Comparison of ENCODE assay signal across 9 mouse cellular contexts in genomic region chr2:73596786-73597185, GRCm38 (mm10). TPM values are rescaled to one million over a fixed set of nuclear protein-coding genes. Genes with fewer than 3 reads are reported as not detected.
DNase-seq lines count a peak whose midpoint lies in the region; ATAC-seq and TF ChIP-seq lines count a peak whose summit lies in the region.
"Had no signal": no experiment of that assay in that cellular context is flagged by ENCODE, and none has a peak within 500 bp of the region (broad histone marks: within the 10 kb centered on the region; RNA-seq: fewer than 3 reads in every experiment).

No protein-coding gene starts in this region.

- H3K4me2 ChIP-seq in limb, embryonic 12.5 days = peak overlapping the region; percentile 51
- H3K4me2 ChIP-seq in stomach, embryonic 16.5 days (ENCODE audit: low read depth, low read length) = peak overlapping the region; percentile 49

- 0 out of 2 replicates have a peak, but pooled peaks have one; percentile 20 for ATAC-seq in limb, embryonic 12.5 days (ENCODE audit: insufficient number of reproducible peaks, insufficient read depth, low FRiP score, low TSS enrichment, low read depth)
- peak; percentile 81; the same call in 1 of the 2 replicates for ATAC-seq in stomach, embryonic 16.5 days (ENCODE audit: insufficient read depth, low FRiP score)

- no peak for TF ChIP-seq CTCF in E14TG2a.4 (conservative IDR thresholded peaks at IDR 0.05; ENCODE audit: low read length)

- intact Hi-C loops in heart, postnatal 36 days (cut with DNase I) = no loop called here

- H3K4me1 ChIP-seq in E14TG2a.4 (replicated peaks; ENCODE audit: low read depth, low read length) = peaks cover 38% of the 10 kb centered on the region
- H3K4me1 ChIP-seq in limb, embryonic 12.5 days (replicated peaks) = peaks cover 38% of the 10 kb centered on the region
- H3K4me1 ChIP-seq in stomach, embryonic 16.5 days (ENCODE audit: control insufficient read depth, insufficient read depth, low read length) = peaks cover 10% of the 10 kb centered on the region; the same call in 1 of the 2 replicates

- peak overlapping the region; percentile 49 for H3K4me3 ChIP-seq in E14TG2a.4 (replicated peaks; ENCODE audit: low read length)
- 0 out of 2 replicates have a peak overlapping the region, but pooled peaks have one; percentile 8 for H3K4me3 ChIP-seq in limb, embryonic 12.5 days (replicated peaks)
- peak overlapping the region; percentile 7 for H3K4me3 ChIP-seq in stomach, embryonic 16.5 days (replicated peaks; ENCODE audit: low read length)
- H3K4me3 ChIP-seq: erythroblast, embryonic 14.5 days had no signal

- peaks cover 29% of the 10 kb centered on the region for H3K27me3 ChIP-seq in E14TG2a.4 (ENCODE audit: insufficient read depth, low read length)
- no peaks in the 10 kb centered on the region for H3K27me3 ChIP-seq in limb, embryonic 12.5 days
- H3K27me3 ChIP-seq in stomach, embryonic 16.5 days (ENCODE audit: control insufficient read depth, insufficient read depth, low read length) = no peaks in the 10 kb centered on the region

- DNase-seq in heart, adult 18-20 months = peak; percentile 29 to 47
- no peak for DNase-seq in heart, postnatal 36 days
- peak; percentile 88 to 93 for DNase-seq in frontal cortex, postnatal 36 days (ENCODE audit: low spot score in 2 of 2)
- no peak for DNase-seq in embryo, embryonic 11 days
- DNase-seq in embryo, embryonic 10 days (ENCODE audit: low spot score) = no peak

- 10% methylated on average over 9 of the region's 9 CpGs for WGBS in limb, embryonic 12.5 days
- WGBS in stomach, embryonic 16.5 days = 8% methylated on average over 9 of the region's 9 CpGs

- H3K36me3 ChIP-seq in E14TG2a.4 (ENCODE audit: insufficient read depth, low read length) = no peaks in the 10 kb centered on the region
- H3K36me3 ChIP-seq in limb, embryonic 12.5 days = no peaks in the 10 kb centered on the region
- no peaks in the 10 kb centered on the region for H3K36me3 ChIP-seq in stomach, embryonic 16.5 days (ENCODE audit: control insufficient read depth, insufficient read depth, low read length)

- peak overlapping the region; percentile 66 for H3K27ac ChIP-seq in limb, embryonic 12.5 days
- peak overlapping the region; percentile 73 for H3K27ac ChIP-seq in stomach, embryonic 16.5 days (ENCODE audit: low read length)

- no peaks in the 10 kb centered on the region for H3K9me3 ChIP-seq in E14TG2a.4 (ENCODE audit: low read length)
- H3K9me3 ChIP-seq in limb, embryonic 12.5 days = no peaks in the 10 kb centered on the region
- no peaks in the 10 kb centered on the region for H3K9me3 ChIP-seq in stomach, embryonic 16.5 days (replicated peaks; ENCODE audit: control insufficient read depth, low read length)

- no peak overlapping the region for H3K9ac ChIP-seq in limb, embryonic 12.5 days (replicated peaks)
- H3K9ac ChIP-seq in stomach, embryonic 16.5 days (ENCODE audit: low read length) = no peak overlapping the region

RNA-seq across cellular contexts. Expression of gene Chrna1, which starts 16.6 kb away (rescaled TPM):
- total RNA-seq in heart, adult 18-20 months (2021) = under 1 TPM in 1 of 2 experiments, not detected in 1; 0.05 TPM
- total RNA-seq in heart, postnatal 36 days (2021) = not detected
- polyA plus RNA-seq in limb, embryonic 12.5 days (2016; fragmentation: Nextera tagmentation; extraction: Ambion mirVana) = 7.9 and 8.6 TPM in 2 replicates
- 0.16 and 1.7 TPM in 2 replicates for polyA plus RNA-seq in stomach, embryonic 16.5 days (2015; fragmentation: Nextera tagmentation; extraction: Ambion mirVana)
- polyA plus RNA-seq: erythroblast, embryonic 14.5 days had no signal

Comparison
In these comparisons a context has a peak if more than half of its experiments do, and no peak if none do; other contexts are left out.
1. DNase-seq: peak in heart, adult 18-20 months (2 of 2) and frontal cortex, postnatal 36 days (2 of 2); none in heart, postnatal 36 days (0 of 2), embryo, embryonic 11 days (single experiment) and embryo, embryonic 10 days (single experiment).
2. Peak in every context shown above with its lines, with median percentiles within 50 percentile points of each other: H3K4me3 ChIP-seq.